Mouse (Mus musculus) heart, adult 2 months (tissue): ENCODE data around the gene Prrx1.

ENCODE experiments used
- CTCF ChIP-seq: fragments of 200-600 bp; IDR thresholded peaks from 2 replicates; pipeline ENCODE4 v1.8.1; 2022; ENCODE audit warnings: antibody characterized with exemption, mild to moderate bottlenecking, moderate library complexity
- POLR2A ChIP-seq: fragments of 200-500 bp; IDR thresholded peaks from 2 replicates; pipeline ENCODE4 v1.6.1; 2011; ENCODE audit warnings: mild to moderate bottlenecking, low read depth, low read length, control low read depth; ENCODE audit not compliant: insufficient read depth

DNA sequence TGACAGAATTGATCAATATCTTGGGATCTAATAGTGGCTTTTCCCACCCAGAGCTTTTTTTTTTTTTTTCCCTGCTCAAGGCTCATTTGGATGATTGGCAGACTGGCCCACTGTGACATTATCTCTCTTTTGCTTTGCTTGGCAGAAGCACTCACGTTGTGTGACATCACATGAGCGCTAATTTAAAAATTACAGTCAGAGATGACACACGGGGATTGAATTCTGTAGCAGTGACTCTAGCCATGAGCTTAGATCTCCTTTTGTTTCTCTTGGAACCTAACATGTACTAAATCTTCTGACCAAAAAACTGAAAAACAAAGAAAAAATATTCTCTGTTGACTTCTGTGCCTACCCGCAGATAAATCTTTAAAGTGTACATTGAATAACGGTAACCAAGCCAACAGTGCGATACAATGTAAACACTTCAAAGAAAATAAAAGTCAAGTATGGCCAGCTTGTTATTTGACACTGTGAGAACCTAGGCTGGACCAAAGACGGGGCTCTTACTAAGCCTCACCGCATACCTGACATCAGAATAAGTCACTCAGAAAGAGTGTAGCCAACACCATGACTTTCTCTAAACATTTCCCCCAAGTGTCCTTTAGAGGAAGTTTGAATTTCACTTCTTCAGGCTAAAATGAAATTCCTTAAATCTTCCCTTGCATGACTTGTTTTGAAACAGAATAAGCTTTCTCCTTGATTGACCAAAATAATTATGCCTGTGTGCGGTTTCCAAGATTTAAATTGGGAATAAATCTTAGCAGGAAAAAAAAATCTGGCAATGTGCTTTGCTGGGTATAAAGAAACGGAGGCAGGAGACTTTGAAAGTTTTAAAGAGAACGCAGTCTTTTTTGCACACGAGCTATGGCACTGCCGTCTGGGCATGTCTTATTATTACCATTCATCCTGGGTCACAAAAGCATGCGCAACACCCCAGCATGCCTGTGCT is 104.3 kb downstream of the Prrx1 start:
- TF ChIP-seq CTCF (no peak), POLR2A (no peak)
